Mouse (Mus musculus): Measurements from ENCODE around the gene Magea1.
"Not testable (repeated sequence)": the region's sequence is repeated elsewhere in the genome, so short reads cannot be mapped to it uniquely, and the experiment has no call there.

Magea1 gene

DNA sequence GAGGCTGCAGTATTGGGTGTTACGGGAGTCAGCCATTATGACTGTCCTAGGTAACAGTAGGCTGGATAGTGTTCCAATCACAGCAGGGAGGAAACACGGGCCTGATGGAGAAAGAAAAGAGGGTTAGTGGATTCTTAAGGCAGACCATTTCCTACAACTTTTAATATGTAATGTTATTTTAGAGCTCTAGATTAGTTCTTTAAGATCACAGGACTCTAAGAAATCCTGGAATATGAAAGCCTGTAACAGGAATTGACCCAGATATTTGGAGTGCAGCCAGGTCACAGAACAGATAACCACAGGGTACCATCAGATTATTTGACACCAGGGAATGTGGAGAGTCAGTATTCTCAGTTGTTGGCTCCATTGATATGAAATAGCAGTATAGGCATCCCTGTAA lies at the start of gene Magea1:
Gene Magea1, minus strand, starts transcription at position 101 of the 400 bp plus-strand sequence.
- DNase-seq (ENCODE audit: low spot score in 2 of 2) = not testable (repeated sequence)

DNA sequence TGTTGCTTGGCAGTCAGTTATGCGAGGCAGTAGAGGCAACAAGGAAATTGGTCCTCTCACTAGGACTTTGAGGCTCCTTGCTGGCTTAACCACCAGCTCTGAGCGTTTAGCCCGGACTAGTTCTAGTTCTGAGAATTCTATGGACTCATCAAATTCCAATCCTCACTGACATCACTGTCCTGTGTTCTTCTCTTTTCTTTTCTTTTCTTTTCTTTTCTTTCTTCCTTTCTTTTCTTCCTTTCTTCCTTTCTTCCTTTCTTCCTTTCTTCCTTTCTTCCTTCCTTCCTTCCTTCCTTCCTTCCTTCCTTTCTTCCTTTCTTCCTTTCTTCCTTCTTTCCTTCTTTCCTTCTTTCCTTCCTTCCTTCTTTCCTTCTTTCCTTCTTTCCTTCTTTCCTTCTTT lies 38.7 kb upstream of the Magea1 start, which contains the start of gene Cldn34b2:
Gene Cldn34b2, minus strand, starts transcription at position 101 of the 400 bp plus-strand sequence.
- DNase-seq (ENCODE audit: low spot score in 2 of 2) = not testable (repeated sequence)

DNA sequence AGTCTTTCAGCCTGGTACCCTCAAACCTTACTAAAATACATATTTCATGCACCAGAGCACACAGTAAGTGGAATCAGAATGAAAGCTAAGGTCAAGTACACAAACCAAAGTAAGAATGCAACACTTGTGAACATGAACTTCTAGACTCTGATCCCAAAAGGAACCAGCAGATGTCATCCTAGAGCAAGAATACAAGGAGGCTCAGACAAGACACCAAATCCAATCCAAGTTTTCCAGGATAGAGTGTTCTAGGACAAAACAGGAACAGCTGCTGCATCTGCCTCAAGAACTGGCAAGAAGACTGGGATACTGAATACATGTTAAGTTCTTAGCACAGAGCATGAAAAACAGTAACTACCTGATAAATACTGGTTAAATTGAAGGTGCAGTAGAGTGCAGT lies 8.4 kb upstream of the Magea1 start:
- DNase-seq (ENCODE audit: low spot score in 2 of 2) = peak; percentile 8 to 14

DNA sequence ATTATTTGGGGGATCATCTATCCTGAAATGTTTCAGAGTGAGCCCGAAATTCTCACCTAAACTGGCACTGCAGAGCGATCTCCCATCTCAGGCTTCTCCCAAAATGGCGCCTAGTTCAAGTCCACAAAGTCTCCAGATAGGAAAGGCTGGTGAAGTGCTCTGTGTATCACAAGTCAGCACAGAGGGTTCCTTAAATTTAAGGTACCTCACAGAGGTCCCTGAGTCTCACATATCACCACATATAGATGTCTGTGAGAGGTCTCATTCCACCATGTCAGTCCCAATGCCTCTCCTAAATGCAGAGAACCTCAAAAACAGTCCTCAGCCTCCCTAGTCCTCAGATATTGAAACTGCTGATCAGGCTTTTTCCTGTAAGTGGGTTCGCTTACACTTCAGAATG lies 4.0 kb upstream of the Magea1 start, which contains the start of gene Magea2:
Gene Magea2, minus strand, starts transcription at position 101 of the 400 bp plus-strand sequence.
- DNase-seq (ENCODE audit: low spot score in 2 of 2) = not testable (repeated sequence)

DNA sequence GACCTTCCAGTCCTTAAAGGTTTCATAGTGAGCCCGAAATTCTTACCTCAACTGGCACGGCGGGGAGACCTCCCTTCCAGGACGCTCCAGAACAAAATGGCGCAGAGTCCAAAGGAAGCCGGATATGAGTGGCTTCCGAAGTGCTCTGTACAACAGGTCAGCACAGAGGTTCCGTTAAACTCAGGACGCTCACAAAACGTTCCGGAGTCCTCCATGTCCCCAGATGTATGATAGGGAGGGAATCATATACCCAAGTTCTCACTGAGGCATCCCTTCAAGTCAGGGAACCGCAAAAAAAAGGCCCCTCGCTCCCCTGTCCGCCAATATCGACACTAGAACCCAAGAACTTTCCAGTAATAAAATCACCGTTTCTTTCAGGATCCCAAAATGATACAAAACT lies 26.5 kb downstream of the Magea1 start, which contains the start of gene Magea5:
Gene Magea5, minus strand, starts transcription at position 101 of the 400 bp plus-strand sequence.
- DNase-seq (ENCODE audit: low spot score in 2 of 2) = not testable (repeated sequence)
